31 mouse cellular contexts compared by ENCODE assay signal in genomic region chr14:24937876-24938275, GRCm38 (mm10).
"Had no signal": no experiment of that assay in that cellular context is flagged by ENCODE, and none has a peak within 500 bp of the region (broad histone marks: within the 10 kb centered on the region; RNA-seq: fewer than 3 reads in every experiment).

No protein-coding gene starts in this region.

- H3K9ac ChIP-seq: limb, embryonic 12.5 days; limb, embryonic 13.5 days; limb, embryonic 15.5 days; liver, embryonic 12.5 days; liver, embryonic 13.5 days; liver, embryonic 14.5 days; liver, embryonic 15.5 days; liver, postnatal 0 days; lung, embryonic 14.5 days; lung, embryonic 15.5 days; midbrain, embryonic 12.5 days; midbrain, embryonic 13.5 days; midbrain, embryonic 15.5 days had no signal

- H3K9me3 ChIP-seq: limb, embryonic 10.5 days; limb, embryonic 12.5 days; limb, embryonic 13.5 days; limb, embryonic 15.5 days; liver, embryonic 12.5 days; liver, embryonic 13.5 days; liver, embryonic 15.5 days; lung, embryonic 15.5 days; megakaryocyte, embryonic 14.5 days; midbrain, embryonic 10.5 days; midbrain, embryonic 12.5 days; midbrain, embryonic 13.5 days; midbrain, embryonic 15.5 days had no signal

- H3K4me3 ChIP-seq: limb, embryonic 10.5 days; limb, embryonic 12.5 days; limb, embryonic 13.5 days; limb, embryonic 15.5 days; liver, embryonic 12.5 days; liver, embryonic 13.5 days; liver, embryonic 15.5 days; lung, embryonic 15.5 days; megakaryocyte, embryonic 14.5 days; midbrain, embryonic 10.5 days; midbrain, embryonic 12.5 days; midbrain, embryonic 13.5 days; midbrain, embryonic 15.5 days; myocyte had no signal

- H3K4me2 ChIP-seq: limb, embryonic 12.5 days; limb, embryonic 13.5 days; limb, embryonic 15.5 days; liver, embryonic 11.5 days; liver, embryonic 12.5 days; liver, embryonic 13.5 days; liver, embryonic 15.5 days; lung, embryonic 14.5 days; lung, embryonic 15.5 days; midbrain, embryonic 11.5 days; midbrain, embryonic 12.5 days; midbrain, embryonic 13.5 days; midbrain, embryonic 15.5 days had no signal

- DNase-seq: left cerebral cortex, postnatal 4 days; liver; liver, embryonic 13.5 days; liver, postnatal 0 days; lung, adult 18-20 months; lung, adult 2 months; lung, embryonic 14.5 days; lung, postnatal 10 days; lung, postnatal 14 days; lung, postnatal 36 days; lung, postnatal 4 days; midbrain, embryonic 14.5 days had no signal

- H3K36me3 ChIP-seq: limb, embryonic 10.5 days; limb, embryonic 12.5 days; limb, embryonic 13.5 days; limb, embryonic 15.5 days; liver, embryonic 12.5 days; liver, embryonic 13.5 days; liver, embryonic 15.5 days; lung, embryonic 15.5 days; midbrain, embryonic 10.5 days; midbrain, embryonic 12.5 days; midbrain, embryonic 13.5 days; midbrain, embryonic 15.5 days had no signal

- H3K27me3 ChIP-seq: limb, embryonic 12.5 days; limb, embryonic 13.5 days; limb, embryonic 15.5 days; liver, embryonic 12.5 days; liver, embryonic 13.5 days; liver, embryonic 15.5 days; lung, embryonic 15.5 days; megakaryocyte, embryonic 14.5 days; midbrain, embryonic 12.5 days; midbrain, embryonic 13.5 days; midbrain, embryonic 15.5 days had no signal

- H3K4me1 ChIP-seq: liver, embryonic 12.5 days; liver, embryonic 13.5 days; liver, embryonic 15.5 days; midbrain, embryonic 15.5 days had no signal

- ATAC-seq: liver, embryonic 12.5 days; liver, postnatal 0 days; lung, postnatal 0 days; midbrain, embryonic 13.5 days; midbrain, embryonic 15.5 days; midbrain, embryonic 16.5 days had no signal

- H3K27ac ChIP-seq: limb, embryonic 10.5 days; limb, embryonic 12.5 days; limb, embryonic 13.5 days; liver, embryonic 12.5 days; liver, embryonic 13.5 days; liver, embryonic 14.5 days; liver, embryonic 15.5 days; lung, embryonic 15.5 days; macrophage; midbrain, embryonic 10.5 days; midbrain, embryonic 12.5 days; midbrain, embryonic 13.5 days; midbrain, embryonic 15.5 days had no signal
